Mouse (Mus musculus) liver, postnatal 0 days (tissue): ENCODE results near the gene Ston1.

Experiments used
- CTCF ChIP-seq: sonication (generic); IDR thresholded peaks from 2 replicates; pipeline ENCODE4 v1.5.1; 2016; ENCODE audit warnings: antibody characterized with exemption, low read depth
- EP300 ChIP-seq: IDR thresholded peaks from 2 replicates; pipeline ENCODE4 v1.6.1; 2016; ENCODE audit warnings: antibody characterized with exemption, low read depth, mild to moderate bottlenecking

GRCm38 (mm10) chr17:88580556-88580955 is 16.9 kb upstream of the Ston1 start:
- no peak for TF ChIP-seq CTCF
- no peak for TF ChIP-seq EP300
